Mouse (Mus musculus): ENCODE results near the gene Arhgef38. TPM values are rescaled to one million over a fixed set of nuclear protein-coding genes. Genes with fewer than 3 reads are reported as not detected.
A peak's percentile ranks its signal among the peaks of the same experiment; 100 is the strongest.

The Arhgef38 gene
- polyA plus RNA-seq, 1 experiment from 2014 or later: 0.89 TPM

DNA sequence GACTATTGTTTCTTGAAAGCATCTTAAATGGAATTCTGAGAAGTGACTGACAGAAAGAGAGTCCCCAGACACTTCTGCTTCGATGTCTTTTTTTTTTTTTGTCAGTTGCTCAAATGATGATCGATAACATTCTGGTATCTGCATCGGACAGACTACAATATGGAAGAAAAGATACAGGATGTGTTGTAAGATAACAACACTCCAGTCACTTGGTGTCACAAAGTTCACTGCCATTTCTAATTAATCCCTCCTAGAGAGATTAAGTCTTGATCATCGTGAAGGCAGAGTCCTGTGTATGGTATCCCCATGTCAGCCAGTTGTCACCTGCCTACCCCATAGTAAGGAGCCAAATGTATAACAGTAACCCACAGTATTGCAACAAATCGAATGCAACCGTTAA is 83.1 kb downstream of the Arhgef38 start:
- no peak overlapping the region for H3K4me3 ChIP-seq (ENCODE audit: low read depth, low read length)
- 77% methylated on average over 6 of the region's 6 CpGs for WGBS
- H3K4me2 ChIP-seq: no peak overlapping the region
- no peaks in the 10 kb centered on the region for H3K36me3 ChIP-seq (ENCODE audit: insufficient read depth)
- ATAC-seq (ENCODE audit: insufficient read depth) (no peak), DNase-seq (no peak)
- H3K27ac ChIP-seq (ENCODE audit: low read depth): no peak overlapping the region
- no peaks in the 10 kb centered on the region for H3K9me3 ChIP-seq (ENCODE audit: low read depth, low read length)
- no peaks in the 10 kb centered on the region for H3K4me1 ChIP-seq (ENCODE audit: insufficient read depth)
- no peaks in the 10 kb centered on the region for H3K27me3 ChIP-seq (ENCODE audit: insufficient read depth, low read length)
- no peak overlapping the region for H3K9ac ChIP-seq
- TF ChIP-seq CTCF (IDR thresholded peaks at IDR 0.05; ENCODE audit: low read depth): no peak

GRCm38 (mm10) chr3:133144511-133145147 is 90.1 kb downstream of the Arhgef38 start:
- DNase-seq (no peak), ATAC-seq (ENCODE audit: insufficient read depth) (no peak)
- no peak for TF ChIP-seq CTCF (IDR thresholded peaks at IDR 0.05; ENCODE audit: low read depth)
- H3K36me3 ChIP-seq (ENCODE audit: insufficient read depth): no peaks in the 10 kb centered on the region
- no peaks in the 10 kb centered on the region for H3K27me3 ChIP-seq (ENCODE audit: insufficient read depth, low read length)
- H3K9ac ChIP-seq: no peak overlapping the region
- WGBS: 71% methylated on average over 6 of the region's 6 CpGs
- no peak overlapping the region for H3K27ac ChIP-seq (ENCODE audit: low read depth)
- no peak overlapping the region for H3K4me2 ChIP-seq
- no peaks in the 10 kb centered on the region for H3K9me3 ChIP-seq (ENCODE audit: low read depth, low read length)
- no peak overlapping the region for H3K4me3 ChIP-seq (ENCODE audit: low read depth, low read length)
- no peaks in the 10 kb centered on the region for H3K4me1 ChIP-seq (ENCODE audit: insufficient read depth)

DNA sequence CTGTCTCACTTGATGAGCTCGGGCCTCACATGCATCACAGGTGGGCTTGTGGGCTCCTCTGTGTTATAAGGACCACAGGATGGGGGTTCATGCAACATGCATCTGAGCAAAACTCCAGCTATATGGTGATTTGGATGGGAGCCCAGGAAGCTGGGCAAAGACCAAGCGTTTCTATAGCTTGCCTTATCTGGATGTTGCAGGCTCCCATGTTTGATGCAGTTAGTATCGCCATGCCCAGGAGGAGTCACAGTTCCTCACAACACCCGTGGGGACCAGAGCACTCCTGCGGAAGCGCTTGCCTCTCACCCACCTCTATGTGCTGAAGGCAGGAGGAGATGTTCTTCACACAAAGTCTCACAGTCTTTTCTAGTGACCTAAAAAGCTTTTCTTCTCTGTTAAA is 92.9 kb downstream of the Arhgef38 start:
- ATAC-seq (ENCODE audit: insufficient read depth): no peak
- 78% methylated on average over 6 of the region's 6 CpGs for WGBS
- Histone ChIP-seq H3K4me2 (no peak overlapping the region), H3K27me3 (ENCODE audit: insufficient read depth, low read length) (no peaks in the 10 kb centered on the region), H3K4me1 (ENCODE audit: insufficient read depth) (no peaks in the 10 kb centered on the region), H3K4me3 (ENCODE audit: low read depth, low read length) (no peak overlapping the region), H3K9ac (no peak overlapping the region), H3K9me3 (ENCODE audit: low read depth, low read length) (no peaks in the 10 kb centered on the region), H3K36me3 (ENCODE audit: insufficient read depth) (no peaks in the 10 kb centered on the region), H3K27ac (ENCODE audit: low read depth) (no peak overlapping the region)
- no peak for DNase-seq
- no peak for TF ChIP-seq CTCF (IDR thresholded peaks at IDR 0.05; ENCODE audit: low read depth)

DNA sequence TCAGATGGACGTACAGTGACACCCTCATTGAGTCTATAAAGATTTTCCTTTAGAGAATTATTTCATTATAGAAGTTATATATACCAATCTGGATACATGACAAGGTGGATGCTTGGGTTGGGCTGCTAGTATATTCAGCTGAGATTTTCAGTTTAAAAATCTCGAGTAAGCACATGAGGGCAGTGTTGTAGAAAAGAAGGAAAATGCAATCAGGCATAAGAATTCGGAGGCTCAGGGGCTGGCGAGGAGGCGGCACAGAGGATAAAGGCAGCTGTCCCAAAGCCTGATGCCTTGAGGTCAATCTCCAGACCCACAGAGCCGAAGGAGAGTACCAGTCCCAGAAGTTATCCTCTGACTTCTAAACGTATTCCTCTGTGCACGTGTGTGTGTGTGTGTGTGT is 102.1 kb downstream of the Arhgef38 start:
- TF ChIP-seq CTCF (IDR thresholded peaks at IDR 0.05; ENCODE audit: low read depth): no peak
- peak; percentile 14 for DNase-seq
- Histone ChIP-seq H3K36me3 (ENCODE audit: insufficient read depth) (no peaks in the 10 kb centered on the region), H3K4me1 (ENCODE audit: insufficient read depth) (no peaks in the 10 kb centered on the region), H3K27ac (ENCODE audit: low read depth) (no peak overlapping the region), H3K9me3 (ENCODE audit: low read depth, low read length) (no peaks in the 10 kb centered on the region), H3K4me3 (ENCODE audit: low read depth, low read length) (no peak overlapping the region), H3K27me3 (ENCODE audit: insufficient read depth, low read length) (no peaks in the 10 kb centered on the region), H3K4me2 (no peak overlapping the region), H3K9ac (no peak overlapping the region)
- no peak for ATAC-seq (ENCODE audit: insufficient read depth)
- WGBS: 61% methylated on average over 8 of the region's 8 CpGs

- WGBS: 94% methylated on average over 5 of the region's 5 CpGs
- H3K36me3 ChIP-seq (ENCODE audit: insufficient read depth): no peaks in the 10 kb centered on the region
- H3K4me2 ChIP-seq: no peak overlapping the region
- H3K27me3 ChIP-seq (ENCODE audit: insufficient read depth, low read length): no peaks in the 10 kb centered on the region
- no peak overlapping the region for H3K4me3 ChIP-seq (ENCODE audit: low read depth, low read length)
- no peak for TF ChIP-seq CTCF (IDR thresholded peaks at IDR 0.05; ENCODE audit: low read depth)
- no peak overlapping the region for H3K27ac ChIP-seq (ENCODE audit: low read depth)
- H3K4me1 ChIP-seq (ENCODE audit: insufficient read depth): no peaks in the 10 kb centered on the region
- no peaks in the 10 kb centered on the region for H3K9me3 ChIP-seq (ENCODE audit: low read depth, low read length)
- DNase-seq (no peak), ATAC-seq (ENCODE audit: insufficient read depth) (no peak)
- H3K9ac ChIP-seq: no peak overlapping the region
Measured at GRCm38 (mm10) chr3:133131372-133131771, 103.4 kb downstream of the Arhgef38 start.

- DNase-seq (no peak), ATAC-seq (ENCODE audit: insufficient read depth) (no peak)
- Histone ChIP-seq H3K27ac (ENCODE audit: low read depth) (no peak overlapping the region), H3K4me1 (ENCODE audit: insufficient read depth) (no peaks in the 10 kb centered on the region), H3K4me2 (no peak overlapping the region), H3K27me3 (ENCODE audit: insufficient read depth, low read length) (no peaks in the 10 kb centered on the region), H3K9ac (no peak overlapping the region), H3K9me3 (ENCODE audit: low read depth, low read length) (no peaks in the 10 kb centered on the region), H3K4me3 (ENCODE audit: low read depth, low read length) (no peak overlapping the region), H3K36me3 (ENCODE audit: insufficient read depth) (peaks cover 14% of the 10 kb centered on the region; the same call in 1 of the 2 replicates)
- 49% methylated on average over 1 of the region's 1 CpGs for WGBS
- no peak for TF ChIP-seq CTCF (IDR thresholded peaks at IDR 0.05; ENCODE audit: low read depth)
Measured at GRCm38 (mm10) chr3:133113281-133113680, 121.5 kb downstream of the Arhgef38 start.

- Histone ChIP-seq H3K36me3 (ENCODE audit: insufficient read depth) (peaks cover 27% of the 10 kb centered on the region), H3K4me2 (no peak overlapping the region), H3K27me3 (ENCODE audit: insufficient read depth, low read length) (no peaks in the 10 kb centered on the region), H3K9ac (no peak overlapping the region), H3K4me3 (ENCODE audit: low read depth, low read length) (no peak overlapping the region), H3K27ac (ENCODE audit: low read depth) (no peak overlapping the region), H3K4me1 (ENCODE audit: insufficient read depth) (no peaks in the 10 kb centered on the region), H3K9me3 (ENCODE audit: low read depth, low read length) (no peaks in the 10 kb centered on the region)
- ATAC-seq (ENCODE audit: insufficient read depth): peak; percentile 60
- WGBS: 28% methylated on average over 2 of the region's 2 CpGs
- peak; percentile 71 for DNase-seq
- TF ChIP-seq CTCF (IDR thresholded peaks at IDR 0.05; ENCODE audit: low read depth): peak; percentile 63
Measured at GRCm38 (mm10) chr3:133111741-133112140, 123.0 kb downstream of the Arhgef38 start.
